Mouse (Mus musculus) WW6 (cell line): Measurements from ENCODE around the gene Gatad2a.

Source experiments
- DNase-seq: peaks from one replicate; pipeline ENCODE4 v3.0.0-alpha.2; 2013; ENCODE audit warnings: low read depth, low spot score

The Gatad2a gene

GRCm38 (mm10) chr8:69901484-69902162 lies 94.6 kb downstream of the Gatad2a start:
- DNase-seq: peak; percentile 99

GRCm38 (mm10) chr8:69900895-69901451 lies 95.2 kb downstream of the Gatad2a start:
- no peak for DNase-seq

- no peak for DNase-seq
Measured at GRCm38 (mm10) chr8:69899876-69900275, 96.3 kb downstream of the Gatad2a start.

GRCm38 (mm10) chr8:69897857-69898256 lies 98.3 kb downstream of the Gatad2a start:
- no peak for DNase-seq

GRCm38 (mm10) chr8:69895772-69896451 lies 100.3 kb downstream of the Gatad2a start:
- DNase-seq: no peak

GRCm38 (mm10) chr8:69894836-69895332 lies 101.3 kb downstream of the Gatad2a start:
- no peak for DNase-seq

- DNase-seq: no peak
Measured at GRCm38 (mm10) chr8:69893863-69894262, 102.3 kb downstream of the Gatad2a start.

- no peak for DNase-seq
Measured at GRCm38 (mm10) chr8:69890813-69891241, 105.4 kb downstream of the Gatad2a start.

GRCm38 (mm10) chr8:69888902-69889301 lies 107.3 kb downstream of the Gatad2a start:
- no peak for DNase-seq

- no peak for DNase-seq
Measured at GRCm38 (mm10) chr8:69888244-69888866, 107.8 kb downstream of the Gatad2a start.

- DNase-seq: no peak
Measured at GRCm38 (mm10) chr8:69887289-69888243, 108.6 kb downstream of the Gatad2a start, which contains the start of gene Cilp2. Gene Cilp2 (minus strand): TSS chr8:69887687.

- no peak for DNase-seq
Measured at GRCm38 (mm10) chr8:69884141-69884540, 112.0 kb downstream of the Gatad2a start.

GRCm38 (mm10) chr8:69882833-69883600 lies 113.2 kb downstream of the Gatad2a start:
- no peak for DNase-seq

- DNase-seq: no peak
Measured at GRCm38 (mm10) chr8:69882021-69882756, 114.0 kb downstream of the Gatad2a start.

- no peak for DNase-seq
Measured at GRCm38 (mm10) chr8:69881261-69881865, 114.8 kb downstream of the Gatad2a start.

GRCm38 (mm10) chr8:69880841-69881240 lies 115.3 kb downstream of the Gatad2a start:
- DNase-seq: no peak

GRCm38 (mm10) chr8:69879678-69880077 lies 116.5 kb downstream of the Gatad2a start:
- no peak for DNase-seq

- DNase-seq: no peak
Measured at GRCm38 (mm10) chr8:69877992-69878391, 118.2 kb downstream of the Gatad2a start.

GRCm38 (mm10) chr8:69877396-69877795 lies 118.8 kb downstream of the Gatad2a start:
- DNase-seq: no peak
